Mouse (Mus musculus) bone marrow, adult 2 months (tissue): ENCODE measurements around the gene Snu13. TPM values are rescaled to one million over a fixed set of nuclear protein-coding genes. Genes with fewer than 3 reads are reported as not detected.
A peak's percentile ranks its signal among the peaks of the same experiment; 100 is the strongest.

Source experiments
- H3K27ac ChIP-seq: fragments of 200-500 bp; 2 replicates; pipeline ENCODE4 v1.5.1; 2012; ENCODE audit warnings: low read depth, mild to moderate bottlenecking, control low read depth, inconsistent platforms, low read length; ENCODE audit not compliant: control insufficient read depth, poor library complexity, insufficient read depth
- H3K4me1 ChIP-seq: fragments of 200-500 bp; 2 replicates; pipeline ENCODE4 v1.6.1; 2011; ENCODE audit warnings: low read length; ENCODE audit not compliant: control insufficient read depth, insufficient read depth
- H3K4me3 ChIP-seq: fragments of 200-500 bp; replicated peaks from 2 replicates; pipeline ENCODE3; 2011; ENCODE audit warnings: mild to moderate bottlenecking, low read depth, low read length, control low read depth; ENCODE audit not compliant: control insufficient read depth
- CTCF ChIP-seq: fragments of 200-500 bp; IDR thresholded peaks from 2 replicates; pipeline ENCODE4 v1.5.1; 2011; ENCODE audit warnings: low read length, control low read depth; ENCODE audit not compliant: control insufficient read depth, insufficient read depth
- POLR2A ChIP-seq: fragments of 200-500 bp; IDR thresholded peaks from 2 replicates; pipeline ENCODE4 v1.6.1; 2011; ENCODE audit warnings: low read depth, mild to moderate bottlenecking, control low read depth, low read length, borderline replicate concordance; ENCODE audit not compliant: control insufficient read depth
- WGBS: fragments of 180-500 bp; shearing (Covaris S2); methylation state at CpG from one replicate; pipeline ENCODE4 v1.1.7; 2018; 5-methylcytosine and 5-hydroxymethylcytosine counted together
- polyA plus RNA-seq: library from polyadenylated mRNA; stranded (reverse); fragments of >200 nt; gene quantifications from 2 replicates; pipeline ENCODE4 v1.2.4, GENCODE M21; 2011; ENCODE audit warnings: low replicate concordance; ENCODE audit not compliant: missing spikeins, insufficient read depth, insufficient read length

Snu13 gene
- polyA plus RNA-seq, 1 experiment, result 119 TPM

GRCm38 (mm10) chr15:82071816-82072469 lies 24.5 kb upstream of the Snu13 start:
- TF ChIP-seq CTCF, result no peak
- TF ChIP-seq POLR2A, result no peak
- no peaks in the 10 kb centered on the region for H3K4me1 ChIP-seq
- 88% methylated on average over 26 of the region's 26 CpGs for WGBS
- no peak overlapping the region for H3K27ac ChIP-seq
- H3K4me3 ChIP-seq, result no peak overlapping the region

- H3K27ac ChIP-seq, result no peak within 1 kb of the TSS
- no peak within 1 kb of the TSS for H3K4me3 ChIP-seq
- 32% methylated on average over 40 of the region's 40 CpGs for WGBS
- TF ChIP-seq CTCF, result no peak
- no peak for TF ChIP-seq POLR2A
- H3K4me1 ChIP-seq, result no peaks in the 10 kb centered on the region
These were observed 22.5 kb upstream of the Snu13 start, which contains the start of gene Mei1 for GRCm38 (mm10) chr15:82069898-82070297. Mei1 (plus strand) TSS chr15:82069996.

GRCm38 (mm10) chr15:82065511-82065910 lies 18.1 kb upstream of the Snu13 start:
- WGBS, result 15% methylated on average over 7 of the region's 7 CpGs
- no peak overlapping the region for H3K27ac ChIP-seq
- TF ChIP-seq CTCF (peak; percentile 59), POLR2A (no peak)
- H3K4me1 ChIP-seq, result no peaks in the 10 kb centered on the region
- H3K4me3 ChIP-seq, result no peak overlapping the region

GRCm38 (mm10) chr15:82063909-82064308 lies 16.5 kb upstream of the Snu13 start:
- TF ChIP-seq CTCF (no peak), POLR2A (no peak)
- 63% methylated on average over 14 of the region's 14 CpGs for WGBS

GRCm38 (mm10) chr15:82058719-82059201 lies 11.4 kb upstream of the Snu13 start, which contains the start of gene 4930407I10Rik:
4930407I10Rik (plus strand) TSS chr15:82059151.
- 54% methylated on average over 1 of the region's 1 CpGs for WGBS

More at GRCm38 (mm10) chr15:82063909-82064308, 16.5 kb upstream of the Snu13 start:
- Histone ChIP-seq H3K4me3 (no peak overlapping the region), H3K27ac (no peak overlapping the region), H3K4me1 (no peaks in the 10 kb centered on the region)

GRCm38 (mm10) chr15:82052544-82052943 lies 5.1 kb upstream of the Snu13 start:
- no peak overlapping the region for H3K4me3 ChIP-seq
- no peak overlapping the region for H3K27ac ChIP-seq
- no peaks in the 10 kb centered on the region for H3K4me1 ChIP-seq
- WGBS, result 58% methylated on average over 5 of the region's 5 CpGs
- TF ChIP-seq CTCF, result no peak

More at GRCm38 (mm10) chr15:82058719-82059201, 11.4 kb upstream of the Snu13 start, which contains the start of gene 4930407I10Rik:
- H3K4me3 ChIP-seq, result no peak within 1 kb of the TSS
- no peak within 1 kb of the TSS for H3K27ac ChIP-seq
- TF ChIP-seq POLR2A, result no peak
- TF ChIP-seq CTCF, result no peak
- no peaks in the 10 kb centered on the region for H3K4me1 ChIP-seq

GRCm38 (mm10) chr15:82046246-82046891 lies 1.0 kb downstream of the Snu13 start:
- H3K4me1 ChIP-seq, result no peaks in the 10 kb centered on the region; the same call in 1 of the 2 replicates
- H3K27ac ChIP-seq, result peak overlapping the region; percentile 24; the same call in 1 of the 2 replicates
- TF ChIP-seq CTCF (no peak), POLR2A (no peak)
- peak overlapping the region; percentile 88 for H3K4me3 ChIP-seq
- 1% methylated on average over 26 of the region's 26 CpGs for WGBS

- no peak for TF ChIP-seq CTCF
- no peak for TF ChIP-seq POLR2A
- WGBS, result 94% methylated on average over 7 of the region's 7 CpGs
- Histone ChIP-seq H3K27ac (no peak overlapping the region), H3K4me3 (no peak overlapping the region), H3K4me1 (no peaks in the 10 kb centered on the region; the same call in 1 of the 2 replicates)
These were observed 3.1 kb downstream of the Snu13 start for GRCm38 (mm10) chr15:82044166-82044784.
